Mouse (Mus musculus) kidney, adult 2 months (tissue): ENCODE measurements around the gene Clic4.

Experiments used
- CTCF ChIP-seq: fragments of 200-500 bp; conservative IDR thresholded peaks from 2 replicates; pipeline ENCODE4 v1.5.1; 2011; ENCODE audit warnings: low read depth, mild to moderate bottlenecking, control low read depth, low read length, moderate library complexity, mixed read lengths; ENCODE audit not compliant: insufficient read depth, insufficient read length
- POLR2A ChIP-seq: fragments of 200-500 bp; IDR thresholded peaks from one replicate; pipeline ENCODE4 v1.6.1; 2011; ENCODE audit warnings: low read depth, low read length, control low read depth

GRCm38 (mm10) chr4:135231136-135231535, 41.5 kb downstream of the Clic4 start:
- TF ChIP-seq CTCF, result no peak
- TF ChIP-seq POLR2A, result no peak
